Mouse (Mus musculus): ENCODE measurements at regions not wholly inside any gene's neighbourhood (a gene's known extent, or its start where the extent isn't known, plus 50 kb on each side); places are given as distances from the start of the nearest gene placed in this dataset.

DNA sequence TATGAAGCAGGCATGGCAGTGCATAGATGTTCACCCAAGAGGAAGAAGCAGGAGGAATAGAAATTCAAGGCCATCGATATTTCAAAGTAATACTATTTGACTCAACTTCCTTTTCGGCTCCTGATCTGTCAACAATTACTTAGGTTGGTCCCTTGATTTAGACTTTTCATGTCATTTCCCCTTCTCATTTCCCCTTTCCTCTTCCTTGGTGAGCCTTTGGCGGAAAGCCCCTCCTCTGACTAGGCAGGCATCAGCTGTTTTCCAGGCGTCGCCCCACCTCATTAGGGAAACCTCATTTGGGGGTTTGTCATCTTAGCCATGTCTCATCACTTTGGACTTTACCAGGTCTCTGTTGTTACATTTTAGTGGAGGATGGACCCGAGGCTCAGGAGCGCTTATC, 191.0 kb upstream of the Jarid2 start:
- Histone ChIP-seq H3K4me1 (ENCODE audit: control insufficient read depth, insufficient read depth, low read length) (peaks cover 10% of the 10 kb centered on the region; the same call in 1 of the 2 replicates), H3K27me3 (ENCODE audit: control insufficient read depth, insufficient read depth, low read length) (no peaks in the 10 kb centered on the region), H3K4me3 (replicated peaks; ENCODE audit: insufficient read depth, low read depth, low read length) (no peak overlapping the region), H3K27ac (ENCODE audit: insufficient read depth, low read length) (no peak overlapping the region)
- DNase-seq = no peak
- 98% methylated on average over 7 of the region's 7 CpGs for WGBS
- TF ChIP-seq POLR2A (IDR thresholded peaks at IDR 0.05; ENCODE audit: borderline replicate concordance, insufficient read depth, low read length) (no peak), CTCF (IDR thresholded peaks at IDR 0.05; ENCODE audit: borderline replicate concordance, insufficient read depth, low read depth, low read length) (no peak)

- H3K4me1 ChIP-seq (ENCODE audit: control insufficient read depth, insufficient read depth, low read length) = peaks cover 13% of the 10 kb centered on the region; the same call in 1 of the 2 replicates
- no peak for DNase-seq
- no peak overlapping the region for H3K4me3 ChIP-seq (replicated peaks; ENCODE audit: insufficient read depth, low read depth, low read length)
- WGBS = 95% methylated on average over 4 of the region's 4 CpGs
- TF ChIP-seq POLR2A (IDR thresholded peaks at IDR 0.05; ENCODE audit: borderline replicate concordance, insufficient read depth, low read length) (no peak), CTCF (IDR thresholded peaks at IDR 0.05; ENCODE audit: borderline replicate concordance, insufficient read depth, low read depth, low read length) (no peak)
- H3K27me3 ChIP-seq (ENCODE audit: control insufficient read depth, insufficient read depth, low read length) = no peaks in the 10 kb centered on the region
- no peak overlapping the region for H3K27ac ChIP-seq (ENCODE audit: insufficient read depth, low read length)
Measured at GRCm38 (mm10) chr13:44540401-44540800, 188.9 kb upstream of the Jarid2 start.

- TF ChIP-seq POLR2A (IDR thresholded peaks at IDR 0.05; ENCODE audit: borderline replicate concordance, insufficient read depth, low read length) (no peak), CTCF (IDR thresholded peaks at IDR 0.05; ENCODE audit: borderline replicate concordance, insufficient read depth, low read depth, low read length) (no peak)
- peak overlapping the region; percentile 11 for H3K4me3 ChIP-seq (replicated peaks; ENCODE audit: insufficient read depth, low read depth, low read length)
- peaks cover 13% of the 10 kb centered on the region; the same call in 1 of the 2 replicates for H3K4me1 ChIP-seq (ENCODE audit: control insufficient read depth, insufficient read depth, low read length)
- no peaks in the 10 kb centered on the region for H3K27me3 ChIP-seq (ENCODE audit: control insufficient read depth, insufficient read depth, low read length)
- peak; percentile 85 to 86 for DNase-seq
- no peak overlapping the region for H3K27ac ChIP-seq (ENCODE audit: insufficient read depth, low read length)
- 2% methylated on average over 5 of the region's 5 CpGs for WGBS
Measured at GRCm38 (mm10) chr13:44541243-44541653, 188.0 kb upstream of the Jarid2 start.

- Histone ChIP-seq H3K27ac (ENCODE audit: insufficient read depth, low read length) (no peak overlapping the region), H3K27me3 (ENCODE audit: control insufficient read depth, insufficient read depth, low read length) (no peaks in the 10 kb centered on the region), H3K4me1 (ENCODE audit: control insufficient read depth, insufficient read depth, low read length) (peaks cover 13% of the 10 kb centered on the region; the same call in 1 of the 2 replicates), H3K4me3 (replicated peaks; ENCODE audit: insufficient read depth, low read depth, low read length) (no peak overlapping the region)
- TF ChIP-seq CTCF (IDR thresholded peaks at IDR 0.05; ENCODE audit: borderline replicate concordance, insufficient read depth, low read depth, low read length) (no peak), POLR2A (IDR thresholded peaks at IDR 0.05; ENCODE audit: borderline replicate concordance, insufficient read depth, low read length) (no peak)
- DNase-seq = peak; percentile 20 to 32
- WGBS = 31% methylated on average over 9 of the region's 9 CpGs
Measured at GRCm38 (mm10) chr13:44544786-44545185, 184.5 kb upstream of the Jarid2 start.

DNA sequence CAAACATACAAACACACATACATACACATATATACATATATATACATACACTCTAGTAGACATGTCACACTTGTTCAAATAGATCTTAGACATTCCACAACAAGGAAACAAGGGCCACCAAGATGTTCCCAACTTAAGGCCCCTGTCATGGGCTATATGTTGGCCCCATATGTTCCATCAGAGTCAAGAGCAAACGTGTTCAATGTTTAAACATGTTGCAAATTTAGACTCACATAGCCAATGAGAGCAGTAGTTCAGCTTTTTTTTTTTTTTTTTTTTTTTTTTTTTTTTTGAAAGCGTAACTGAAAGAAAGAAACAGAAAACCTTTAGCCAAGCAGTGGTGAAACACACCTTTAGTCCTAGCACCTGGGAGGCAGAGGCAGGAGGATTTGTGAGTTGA, 183.0 kb upstream of the Jarid2 start:
- no peak overlapping the region for H3K27ac ChIP-seq (ENCODE audit: insufficient read depth, low read length)
- no peak overlapping the region for H3K4me3 ChIP-seq (replicated peaks; ENCODE audit: insufficient read depth, low read depth, low read length)
- H3K4me1 ChIP-seq (ENCODE audit: control insufficient read depth, insufficient read depth, low read length) = peaks cover 7% of the 10 kb centered on the region; the same call in 1 of the 2 replicates
- WGBS = 91% methylated on average over 2 of the region's 2 CpGs
- TF ChIP-seq POLR2A (IDR thresholded peaks at IDR 0.05; ENCODE audit: borderline replicate concordance, insufficient read depth, low read length) = no peak
- TF ChIP-seq CTCF (IDR thresholded peaks at IDR 0.05; ENCODE audit: borderline replicate concordance, insufficient read depth, low read depth, low read length) = no peak
- no peak for DNase-seq
- H3K27me3 ChIP-seq (ENCODE audit: control insufficient read depth, insufficient read depth, low read length) = no peaks in the 10 kb centered on the region

DNA sequence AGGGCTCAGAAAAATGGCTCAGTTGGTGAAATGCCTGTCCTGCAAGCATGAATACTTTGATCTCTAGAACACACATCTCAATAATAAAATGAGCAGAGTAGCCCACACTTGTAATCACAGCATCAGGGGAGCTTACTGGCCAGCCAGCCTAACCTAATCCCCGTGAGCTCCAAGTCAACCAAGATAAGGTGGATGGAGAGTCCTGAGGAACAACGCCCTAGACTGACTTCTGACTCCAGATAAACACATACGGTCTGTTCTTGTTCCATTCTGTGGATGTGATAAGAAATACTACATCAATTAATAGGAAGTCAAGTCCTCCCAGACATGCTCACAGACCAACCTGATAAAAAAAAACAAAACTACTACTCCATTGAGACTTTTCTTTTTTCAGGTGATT, 180.4 kb upstream of the Jarid2 start:
- Histone ChIP-seq H3K27me3 (ENCODE audit: control insufficient read depth, insufficient read depth, low read length) (no peaks in the 10 kb centered on the region), H3K4me3 (replicated peaks; ENCODE audit: insufficient read depth, low read depth, low read length) (no peak overlapping the region), H3K4me1 (ENCODE audit: control insufficient read depth, insufficient read depth, low read length) (peaks cover 3% of the 10 kb centered on the region; the same call in 1 of the 2 replicates), H3K27ac (ENCODE audit: insufficient read depth, low read length) (no peak overlapping the region)
- 97% methylated on average over 3 of the region's 3 CpGs for WGBS
- no peak for TF ChIP-seq CTCF (IDR thresholded peaks at IDR 0.05; ENCODE audit: borderline replicate concordance, insufficient read depth, low read depth, low read length)
- TF ChIP-seq POLR2A (IDR thresholded peaks at IDR 0.05; ENCODE audit: borderline replicate concordance, insufficient read depth, low read length) = no peak
- DNase-seq = no peak

DNA sequence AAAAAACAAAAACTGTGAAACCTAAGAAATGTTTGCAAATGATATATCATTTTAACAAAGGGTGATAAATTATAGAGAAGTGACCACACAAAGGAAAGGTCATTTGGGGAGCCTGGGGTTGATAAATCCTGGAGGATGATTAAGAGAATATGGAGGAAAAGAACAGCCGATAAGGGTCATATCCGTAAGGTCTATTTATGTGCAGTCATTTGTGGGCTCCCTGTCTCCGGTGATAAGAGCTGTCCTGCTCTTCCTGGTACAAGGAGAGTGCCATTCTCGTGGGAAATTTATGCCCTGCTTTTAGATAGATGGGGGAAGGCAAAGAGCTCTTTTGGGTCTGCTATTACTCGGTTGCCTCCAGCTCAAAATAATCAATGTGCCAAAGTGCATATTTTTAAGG, 175.9 kb upstream of the Jarid2 start:
- TF ChIP-seq POLR2A (IDR thresholded peaks at IDR 0.05; ENCODE audit: borderline replicate concordance, insufficient read depth, low read length) = no peak
- no peaks in the 10 kb centered on the region for H3K27me3 ChIP-seq (ENCODE audit: control insufficient read depth, insufficient read depth, low read length)
- WGBS = 91% methylated on average over 5 of the region's 5 CpGs
- H3K4me1 ChIP-seq (ENCODE audit: control insufficient read depth, insufficient read depth, low read length) = no peaks in the 10 kb centered on the region; the same call in 1 of the 2 replicates
- H3K27ac ChIP-seq (ENCODE audit: insufficient read depth, low read length) = no peak overlapping the region
- no peak overlapping the region for H3K4me3 ChIP-seq (replicated peaks; ENCODE audit: insufficient read depth, low read depth, low read length)
- no peak for DNase-seq

DNA sequence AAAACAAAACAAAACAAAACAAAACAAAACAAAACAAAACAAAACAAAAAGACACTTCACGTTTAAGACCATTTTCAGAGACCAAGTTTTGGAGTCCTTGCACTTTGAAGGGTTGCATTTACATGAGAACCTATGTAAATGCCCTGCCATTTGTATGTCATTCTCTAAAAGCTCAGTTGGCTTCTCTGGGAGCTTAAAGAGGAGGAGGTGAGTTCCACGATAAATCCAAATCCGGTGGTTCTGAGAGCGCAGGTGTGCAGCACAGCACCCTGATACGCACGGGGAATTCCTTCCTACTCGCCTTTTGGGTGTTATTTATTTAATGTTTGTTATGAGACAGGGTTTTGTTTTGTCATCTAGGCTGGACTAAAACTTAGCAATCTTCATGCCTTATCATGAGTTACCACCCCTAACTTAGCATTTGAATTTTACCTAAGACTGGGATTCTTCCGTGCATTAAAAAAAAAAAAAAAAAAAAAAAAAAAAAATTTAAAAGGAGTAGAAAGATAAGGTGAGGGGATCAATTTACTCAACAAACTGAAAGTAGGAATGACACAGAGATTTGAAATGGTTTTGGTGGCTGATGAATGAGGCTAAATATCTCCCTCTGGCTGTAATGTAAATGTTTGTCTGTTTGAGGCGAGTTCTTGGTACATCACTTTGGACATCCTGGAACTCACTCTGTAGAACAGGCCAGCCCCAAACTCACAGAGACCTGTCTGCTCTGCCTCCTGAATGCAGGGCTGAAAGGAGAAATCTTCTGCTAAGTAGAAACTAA, 174.4 kb upstream of the Jarid2 start:
- no peak overlapping the region for H3K4me3 ChIP-seq (replicated peaks; ENCODE audit: insufficient read depth, low read depth, low read length)
- H3K27me3 ChIP-seq (ENCODE audit: control insufficient read depth, insufficient read depth, low read length) = no peaks in the 10 kb centered on the region
- H3K27ac ChIP-seq (ENCODE audit: insufficient read depth, low read length) = no peak overlapping the region
- WGBS = 92% methylated on average over 9 of the region's 9 CpGs
- H3K4me1 ChIP-seq (ENCODE audit: control insufficient read depth, insufficient read depth, low read length) = no peaks in the 10 kb centered on the region; the same call in 1 of the 2 replicates
- TF ChIP-seq CTCF (IDR thresholded peaks at IDR 0.05; ENCODE audit: borderline replicate concordance, insufficient read depth, low read depth, low read length) = no peak
- TF ChIP-seq POLR2A (IDR thresholded peaks at IDR 0.05; ENCODE audit: borderline replicate concordance, insufficient read depth, low read length) = no peak
- no peak for DNase-seq

Data from cerebellum, adult 2 months (tissue).